Mouse (Mus musculus) retina, adult 2 months (tissue): ENCODE measurements around the gene Trim69.

Experiments
- DNase-seq: peaks from one replicate; pipeline ENCODE4 v3.0.0-alpha.2; 2012; ENCODE audit warnings: low read depth, low spot score

Trim69 gene

GRCm38 (mm10) chr2:122153681-122154365 lies 6.7 kb upstream of the Trim69 start:
- DNase-seq: no peak

GRCm38 (mm10) chr2:122154479-122154878 lies 6.0 kb upstream of the Trim69 start:
- no peak for DNase-seq

- DNase-seq: no peak
Observed at GRCm38 (mm10) chr2:122155292-122155691, 5.2 kb upstream of the Trim69 start.

- DNase-seq: no peak
Observed at GRCm38 (mm10) chr2:122156051-122156700, 4.3 kb upstream of the Trim69 start.

- DNase-seq: no peak
Observed at GRCm38 (mm10) chr2:122157561-122157960, 2.9 kb upstream of the Trim69 start.

- DNase-seq: no peak
Observed at GRCm38 (mm10) chr2:122158362-122158802, 2.1 kb upstream of the Trim69 start.

GRCm38 (mm10) chr2:122159667-122160066 lies 833 bp upstream of the Trim69 start:
- no peak for DNase-seq

- no peak for DNase-seq
Observed at GRCm38 (mm10) chr2:122161542-122161941, 1.0 kb downstream of the Trim69 start.

GRCm38 (mm10) chr2:122162529-122162928 lies 2.0 kb downstream of the Trim69 start:
- no peak for DNase-seq

- no peak for DNase-seq
Observed at GRCm38 (mm10) chr2:122163430-122164195, 3.1 kb downstream of the Trim69 start.

GRCm38 (mm10) chr2:122164293-122164692 lies 3.8 kb downstream of the Trim69 start:
- DNase-seq: no peak

- DNase-seq: no peak
Observed at GRCm38 (mm10) chr2:122171292-122171691, 10.8 kb downstream of the Trim69 start.

- no peak for DNase-seq
Observed at GRCm38 (mm10) chr2:122172188-122172587, 11.7 kb downstream of the Trim69 start.

GRCm38 (mm10) chr2:122180051-122180822 lies 19.7 kb downstream of the Trim69 start:
- DNase-seq: no peak

- no peak for DNase-seq
Observed at GRCm38 (mm10) chr2:122185086-122185485, 24.6 kb downstream of the Trim69 start.

- DNase-seq: no peak
Observed at GRCm38 (mm10) chr2:122186106-122186505, 25.6 kb downstream of the Trim69 start, which contains the start of the genes Patl2 and Terb2. Patl2 (minus strand) TSS chr2:122186189. Terb2 (plus strand) TSS chr2:122186272.

- DNase-seq: no peak
Observed at GRCm38 (mm10) chr2:122186751-122187150, 26.3 kb downstream of the Trim69 start.

- DNase-seq: no peak
Observed at GRCm38 (mm10) chr2:122191849-122192248, 31.3 kb downstream of the Trim69 start.

GRCm38 (mm10) chr2:122194509-122194929 lies 34.0 kb downstream of the Trim69 start:
- DNase-seq: peak; percentile 22

- no peak for DNase-seq
Observed at GRCm38 (mm10) chr2:122201501-122201900, 41.0 kb downstream of the Trim69 start.

- DNase-seq: no peak
Observed at GRCm38 (mm10) chr2:122206440-122207107, 46.1 kb downstream of the Trim69 start.
